Mouse (Mus musculus): ENCODE data around the gene Spindoc. TPM values are rescaled to one million over a fixed set of nuclear protein-coding genes. Genes with fewer than 3 reads are reported as not detected.
A peak's percentile ranks its signal among the peaks of the same experiment; 100 is the strongest.

The Spindoc gene
- polyA plus RNA-seq, 1 experiment from 2014 or later = 44.5 TPM

GRCm38 (mm10) chr19:7340371-7340779, 42.4 kb downstream of the Spindoc start:
- 3% methylated on average over 15 of the region's 15 CpGs for WGBS

GRCm38 (mm10) chr19:7339867-7340266, 42.9 kb downstream of the Spindoc start:
- Histone ChIP-seq H3K27me3 (replicated peaks; ENCODE audit: low read depth, poor library complexity, severe bottlenecking) (no peaks in the 10 kb centered on the region), H3K4me1 (peaks cover 43% of the 10 kb centered on the region), H3K36me3 (replicated peaks) (peaks cover 23% of the 10 kb centered on the region), H3K9me3 (no peaks in the 10 kb centered on the region), H3K4me3 (peak overlapping the region; percentile 88), H3K27ac (replicated peaks) (no peak overlapping the region)
- 50% methylated on average over 4 of the region's 4 CpGs for WGBS
- no peak for DNase-seq (ENCODE audit: low spot score)

More at GRCm38 (mm10) chr19:7340371-7340779, 42.4 kb downstream of the Spindoc start:
- Histone ChIP-seq H3K27ac (replicated peaks) (peak overlapping the region; percentile 93), H3K27me3 (replicated peaks; ENCODE audit: low read depth, poor library complexity, severe bottlenecking) (no peaks in the 10 kb centered on the region), H3K36me3 (replicated peaks) (peaks cover 22% of the 10 kb centered on the region), H3K9me3 (no peaks in the 10 kb centered on the region), H3K4me3 (peak overlapping the region; percentile 88), H3K4me1 (peaks cover 43% of the 10 kb centered on the region)
- DNase-seq (ENCODE audit: low spot score) = peak; percentile 23

GRCm38 (mm10) chr19:7339026-7339425, 43.8 kb downstream of the Spindoc start:
- Histone ChIP-seq H3K36me3 (replicated peaks) (peaks cover 30% of the 10 kb centered on the region), H3K27ac (replicated peaks) (no peak overlapping the region), H3K4me1 (peaks cover 49% of the 10 kb centered on the region), H3K9me3 (no peaks in the 10 kb centered on the region), H3K27me3 (replicated peaks; ENCODE audit: low read depth, poor library complexity, severe bottlenecking) (no peaks in the 10 kb centered on the region), H3K4me3 (peak overlapping the region; percentile 88)
- WGBS = 60% methylated on average over 5 of the region's 5 CpGs
- DNase-seq (ENCODE audit: low spot score) = no peak

- 82% methylated on average over 2 of the region's 2 CpGs for WGBS
- no peak for DNase-seq (ENCODE audit: low spot score)
- no peaks in the 10 kb centered on the region for H3K9me3 ChIP-seq
- no peak overlapping the region for H3K4me3 ChIP-seq
- peaks cover 49% of the 10 kb centered on the region for H3K4me1 ChIP-seq
- H3K36me3 ChIP-seq (replicated peaks) = peaks cover 34% of the 10 kb centered on the region
- H3K27ac ChIP-seq (replicated peaks) = no peak overlapping the region
- no peaks in the 10 kb centered on the region for H3K27me3 ChIP-seq (replicated peaks; ENCODE audit: low read depth, poor library complexity, severe bottlenecking)
Observed at GRCm38 (mm10) chr19:7337781-7338342, 44.9 kb downstream of the Spindoc start.

GRCm38 (mm10) chr19:7335656-7336055, 47.1 kb downstream of the Spindoc start:
- DNase-seq (ENCODE audit: low spot score) = no peak
- Histone ChIP-seq H3K4me1 (peaks cover 44% of the 10 kb centered on the region), H3K4me3 (no peak overlapping the region), H3K36me3 (replicated peaks) (peaks cover 42% of the 10 kb centered on the region), H3K9me3 (no peaks in the 10 kb centered on the region), H3K27ac (replicated peaks) (no peak overlapping the region), H3K27me3 (replicated peaks; ENCODE audit: low read depth, poor library complexity, severe bottlenecking) (no peaks in the 10 kb centered on the region)
- WGBS = 87% methylated on average over 4 of the region's 4 CpGs

GRCm38 (mm10) chr19:7334049-7334448, 48.7 kb downstream of the Spindoc start:
- peaks cover 28% of the 10 kb centered on the region for H3K4me1 ChIP-seq
- no peak overlapping the region for H3K27ac ChIP-seq (replicated peaks)
- DNase-seq (ENCODE audit: low spot score) = peak; percentile 31
- peaks cover 44% of the 10 kb centered on the region for H3K36me3 ChIP-seq (replicated peaks)
- 73% methylated on average over 2 of the region's 2 CpGs for WGBS
- H3K27me3 ChIP-seq (replicated peaks; ENCODE audit: low read depth, poor library complexity, severe bottlenecking) = no peaks in the 10 kb centered on the region
- no peaks in the 10 kb centered on the region for H3K9me3 ChIP-seq
- H3K4me3 ChIP-seq = no peak overlapping the region

GRCm38 (mm10) chr19:7321391-7321790, 61.4 kb downstream of the Spindoc start:
- DNase-seq (ENCODE audit: low spot score) = no peak
- Histone ChIP-seq H3K27me3 (replicated peaks; ENCODE audit: low read depth, poor library complexity, severe bottlenecking) (no peaks in the 10 kb centered on the region), H3K36me3 (replicated peaks) (peaks cover 15% of the 10 kb centered on the region), H3K9me3 (no peaks in the 10 kb centered on the region), H3K4me3 (no peak overlapping the region), H3K27ac (replicated peaks) (no peak overlapping the region), H3K4me1 (no peaks in the 10 kb centered on the region)
- WGBS = 92% methylated on average over 3 of the region's 3 CpGs

- H3K9me3 ChIP-seq = no peaks in the 10 kb centered on the region
- H3K27me3 ChIP-seq (replicated peaks; ENCODE audit: low read depth, poor library complexity, severe bottlenecking) = no peaks in the 10 kb centered on the region
- H3K4me1 ChIP-seq = no peaks in the 10 kb centered on the region
- no peak overlapping the region for H3K27ac ChIP-seq (replicated peaks)
- DNase-seq (ENCODE audit: low spot score) = no peak
- WGBS = 61% methylated on average over 2 of the region's 2 CpGs
- H3K4me3 ChIP-seq = no peak overlapping the region
- peaks cover 9% of the 10 kb centered on the region for H3K36me3 ChIP-seq (replicated peaks)
Observed at GRCm38 (mm10) chr19:7320181-7320580, 62.6 kb downstream of the Spindoc start.

GRCm38 (mm10) chr19:7317716-7318115, 65.1 kb downstream of the Spindoc start:
- no peak overlapping the region for H3K27ac ChIP-seq (replicated peaks)
- 87% methylated on average over 4 of the region's 4 CpGs for WGBS

GRCm38 (mm10) chr19:7316822-7317221, 66.0 kb downstream of the Spindoc start:
- H3K27me3 ChIP-seq (replicated peaks; ENCODE audit: low read depth, poor library complexity, severe bottlenecking) = no peaks in the 10 kb centered on the region
- no peak for DNase-seq (ENCODE audit: low spot score)
- no peaks in the 10 kb centered on the region for H3K9me3 ChIP-seq
- no peak overlapping the region for H3K27ac ChIP-seq (replicated peaks)
- WGBS = 85% methylated on average over 4 of the region's 4 CpGs
- H3K4me1 ChIP-seq = peaks cover 7% of the 10 kb centered on the region
- no peak overlapping the region for H3K4me3 ChIP-seq
- peaks cover 9% of the 10 kb centered on the region for H3K36me3 ChIP-seq (replicated peaks)

More at GRCm38 (mm10) chr19:7317716-7318115, 65.1 kb downstream of the Spindoc start:
- H3K4me3 ChIP-seq = no peak overlapping the region
- H3K27me3 ChIP-seq (replicated peaks; ENCODE audit: low read depth, poor library complexity, severe bottlenecking) = no peaks in the 10 kb centered on the region
- H3K9me3 ChIP-seq = no peaks in the 10 kb centered on the region
- H3K36me3 ChIP-seq (replicated peaks) = peaks cover 9% of the 10 kb centered on the region
- DNase-seq (ENCODE audit: low spot score) = no peak
- H3K4me1 ChIP-seq = peaks cover 5% of the 10 kb centered on the region; the same call in 1 of the 2 replicates

GRCm38 (mm10) chr19:7315587-7315984, 67.2 kb downstream of the Spindoc start:
- WGBS = 86% methylated on average over 4 of the region's 4 CpGs
- Histone ChIP-seq H3K9me3 (no peaks in the 10 kb centered on the region), H3K4me1 (peaks cover 19% of the 10 kb centered on the region), H3K27ac (replicated peaks) (no peak overlapping the region), H3K36me3 (replicated peaks) (peaks cover 9% of the 10 kb centered on the region), H3K27me3 (replicated peaks; ENCODE audit: low read depth, poor library complexity, severe bottlenecking) (no peaks in the 10 kb centered on the region), H3K4me3 (no peak overlapping the region)
- no peak for DNase-seq (ENCODE audit: low spot score)

GRCm38 (mm10) chr19:7314976-7315586, 67.7 kb downstream of the Spindoc start:
- WGBS = 92% methylated on average over 8 of the region's 8 CpGs
- Histone ChIP-seq H3K27me3 (replicated peaks; ENCODE audit: low read depth, poor library complexity, severe bottlenecking) (no peaks in the 10 kb centered on the region), H3K9me3 (no peaks in the 10 kb centered on the region), H3K4me1 (peaks cover 24% of the 10 kb centered on the region), H3K27ac (replicated peaks) (no peak overlapping the region), H3K36me3 (replicated peaks) (peaks cover 9% of the 10 kb centered on the region), H3K4me3 (no peak overlapping the region)
- DNase-seq (ENCODE audit: low spot score) = no peak

GRCm38 (mm10) chr19:7313660-7314059, 69.1 kb downstream of the Spindoc start:
- Histone ChIP-seq H3K27me3 (replicated peaks; ENCODE audit: low read depth, poor library complexity, severe bottlenecking) (no peaks in the 10 kb centered on the region), H3K36me3 (replicated peaks) (peaks cover 2% of the 10 kb centered on the region; the same call in 1 of the 2 replicates), H3K9me3 (no peaks in the 10 kb centered on the region), H3K4me3 (no peak overlapping the region), H3K4me1 (peaks cover 39% of the 10 kb centered on the region), H3K27ac (replicated peaks) (no peak overlapping the region)
- DNase-seq (ENCODE audit: low spot score) = no peak
- 94% methylated on average over 2 of the region's 2 CpGs for WGBS

Measured in embryonic facial prominence, embryonic 10.5 days (tissue).